Mouse (Mus musculus): ENCODE results near the gene Kif23. TPM values are rescaled to one million over a fixed set of nuclear protein-coding genes. Genes with fewer than 3 reads are reported as not detected.

The Kif23 gene
- polyA plus RNA-seq, 1 experiment = 3.0 TPM

- peaks cover 6% of the 10 kb centered on the region; the same call in 1 of the 2 replicates for H3K4me1 ChIP-seq (ENCODE audit: control insufficient read depth, insufficient read depth, low read length)
- no peak overlapping the region for H3K4me3 ChIP-seq (replicated peaks; ENCODE audit: extremely low read depth, low read depth, low read length)
- 62% methylated on average over 1 of the region's 1 CpGs for WGBS
- TF ChIP-seq POLR2A (IDR thresholded peaks at IDR 0.05; ENCODE audit: borderline replicate concordance, extremely low read depth, low read depth, low read length) = no peak
- DNase-seq = peak; percentile 31
These were observed 13.5 kb upstream of the Kif23 start for GRCm38 (mm10) chr9:61959921-61960569.

GRCm38 (mm10) chr9:61954707-61955106, 8.1 kb upstream of the Kif23 start:
- DNase-seq = no peak
- Histone ChIP-seq H3K4me1 (ENCODE audit: control insufficient read depth, insufficient read depth, low read length) (no peaks in the 10 kb centered on the region), H3K4me3 (replicated peaks; ENCODE audit: extremely low read depth, low read depth, low read length) (no peak overlapping the region)
- TF ChIP-seq POLR2A (IDR thresholded peaks at IDR 0.05; ENCODE audit: borderline replicate concordance, extremely low read depth, low read depth, low read length) (no peak), CTCF (IDR thresholded peaks at IDR 0.05; ENCODE audit: insufficient read depth, low read length) (no peak)

- Histone ChIP-seq H3K4me1 (ENCODE audit: control insufficient read depth, insufficient read depth, low read length) (no peaks in the 10 kb centered on the region), H3K4me3 (replicated peaks; ENCODE audit: extremely low read depth, low read depth, low read length) (no peak overlapping the region)
- TF ChIP-seq CTCF (IDR thresholded peaks at IDR 0.05; ENCODE audit: insufficient read depth, low read length) = no peak
- no peak for TF ChIP-seq POLR2A (IDR thresholded peaks at IDR 0.05; ENCODE audit: borderline replicate concordance, extremely low read depth, low read depth, low read length)
- DNase-seq = no peak
- WGBS = 71% methylated on average over 7 of the region's 7 CpGs
These were observed 5.7 kb upstream of the Kif23 start for GRCm38 (mm10) chr9:61952241-61952640.

GRCm38 (mm10) chr9:61947402-61948346, 1.1 kb upstream of the Kif23 start:
- TF ChIP-seq CTCF (IDR thresholded peaks at IDR 0.05; ENCODE audit: insufficient read depth, low read length) (peak; percentile 96), POLR2A (IDR thresholded peaks at IDR 0.05; ENCODE audit: borderline replicate concordance, extremely low read depth, low read depth, low read length) (no peak)
- Histone ChIP-seq H3K4me1 (ENCODE audit: control insufficient read depth, insufficient read depth, low read length) (no peaks in the 10 kb centered on the region; the same call in 1 of the 2 replicates), H3K4me3 (replicated peaks; ENCODE audit: extremely low read depth, low read depth, low read length) (peak overlapping the region; percentile 64)
- peak; percentile 77 for DNase-seq
- 4% methylated on average over 24 of the region's 24 CpGs for WGBS

GRCm38 (mm10) chr9:61945973-61946611, 482 bp downstream of the Kif23 start:
- no peak for TF ChIP-seq POLR2A (IDR thresholded peaks at IDR 0.05; ENCODE audit: borderline replicate concordance, extremely low read depth, low read depth, low read length)
- no peak for TF ChIP-seq CTCF (IDR thresholded peaks at IDR 0.05; ENCODE audit: insufficient read depth, low read length)
- WGBS = under 1% methylated on average over 38 of the region's 38 CpGs
- Histone ChIP-seq H3K4me1 (ENCODE audit: control insufficient read depth, insufficient read depth, low read length) (no peaks in the 10 kb centered on the region; the same call in 1 of the 2 replicates), H3K4me3 (replicated peaks; ENCODE audit: extremely low read depth, low read depth, low read length) (peak overlapping the region; percentile 86)
- no peak for DNase-seq

GRCm38 (mm10) chr9:61941054-61941453, 5.5 kb downstream of the Kif23 start:
- DNase-seq = no peak
- H3K4me3 ChIP-seq (replicated peaks; ENCODE audit: extremely low read depth, low read depth, low read length) = no peak overlapping the region
- no peak for TF ChIP-seq CTCF (IDR thresholded peaks at IDR 0.05; ENCODE audit: insufficient read depth, low read length)
- TF ChIP-seq POLR2A (IDR thresholded peaks at IDR 0.05; ENCODE audit: borderline replicate concordance, extremely low read depth, low read depth, low read length) = no peak
- 75% methylated on average over 3 of the region's 3 CpGs for WGBS
- H3K4me1 ChIP-seq (ENCODE audit: control insufficient read depth, insufficient read depth, low read length) = no peaks in the 10 kb centered on the region; the same call in 1 of the 2 replicates

- TF ChIP-seq POLR2A (IDR thresholded peaks at IDR 0.05; ENCODE audit: borderline replicate concordance, extremely low read depth, low read depth, low read length) = no peak
- no peak for TF ChIP-seq CTCF (IDR thresholded peaks at IDR 0.05; ENCODE audit: insufficient read depth, low read length)
- Histone ChIP-seq H3K4me3 (replicated peaks; ENCODE audit: extremely low read depth, low read depth, low read length) (no peak overlapping the region), H3K4me1 (ENCODE audit: control insufficient read depth, insufficient read depth, low read length) (no peaks in the 10 kb centered on the region)
- WGBS = 50% methylated on average over 2 of the region's 2 CpGs
- no peak for DNase-seq
These were observed 13.2 kb downstream of the Kif23 start for GRCm38 (mm10) chr9:61933333-61933732.

- no peak for DNase-seq
- 84% methylated on average over 3 of the region's 3 CpGs for WGBS
- Histone ChIP-seq H3K4me3 (replicated peaks; ENCODE audit: extremely low read depth, low read depth, low read length) (no peak overlapping the region), H3K4me1 (ENCODE audit: control insufficient read depth, insufficient read depth, low read length) (no peaks in the 10 kb centered on the region)
- TF ChIP-seq CTCF (IDR thresholded peaks at IDR 0.05; ENCODE audit: insufficient read depth, low read length) = no peak
- TF ChIP-seq POLR2A (IDR thresholded peaks at IDR 0.05; ENCODE audit: borderline replicate concordance, extremely low read depth, low read depth, low read length) = no peak
These were observed 14.6 kb downstream of the Kif23 start for GRCm38 (mm10) chr9:61932009-61932408.

- TF ChIP-seq CTCF (IDR thresholded peaks at IDR 0.05; ENCODE audit: insufficient read depth, low read length) (no peak), POLR2A (IDR thresholded peaks at IDR 0.05; ENCODE audit: borderline replicate concordance, extremely low read depth, low read depth, low read length) (no peak)
- Histone ChIP-seq H3K4me3 (replicated peaks; ENCODE audit: extremely low read depth, low read depth, low read length) (no peak overlapping the region), H3K4me1 (ENCODE audit: control insufficient read depth, insufficient read depth, low read length) (no peaks in the 10 kb centered on the region)
- no peak for DNase-seq
- WGBS = 81% methylated on average over 10 of the region's 10 CpGs
These were observed 21.4 kb downstream of the Kif23 start for GRCm38 (mm10) chr9:61925086-61925660.
